Mouse (Mus musculus): ENCODE measurements around the gene Llgl2.
A peak's percentile ranks its signal among the peaks of the same experiment; 100 is the strongest.

The Llgl2 gene

DNA sequence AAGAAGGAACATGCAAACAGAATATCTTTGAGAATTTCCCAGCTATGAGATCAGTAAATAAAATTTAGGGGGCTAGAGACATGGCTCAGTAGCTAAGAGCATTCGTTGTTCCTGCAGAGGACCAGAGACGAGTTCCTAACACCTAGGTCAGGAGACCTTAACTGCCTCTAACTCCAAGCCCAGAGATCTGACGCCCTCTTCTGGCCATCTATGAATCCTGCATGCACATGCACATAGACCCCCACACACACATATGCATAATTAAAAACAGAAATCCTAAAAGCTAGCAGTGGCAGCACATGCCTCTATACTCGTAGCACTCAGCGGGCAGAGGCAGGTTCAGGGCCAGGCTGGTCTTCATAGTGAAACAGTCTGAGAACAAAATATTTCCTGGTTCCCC lies 52.6 kb downstream of the Llgl2 start:
- no peak for DNase-seq (ENCODE audit: low read depth, low spot score)

DNA sequence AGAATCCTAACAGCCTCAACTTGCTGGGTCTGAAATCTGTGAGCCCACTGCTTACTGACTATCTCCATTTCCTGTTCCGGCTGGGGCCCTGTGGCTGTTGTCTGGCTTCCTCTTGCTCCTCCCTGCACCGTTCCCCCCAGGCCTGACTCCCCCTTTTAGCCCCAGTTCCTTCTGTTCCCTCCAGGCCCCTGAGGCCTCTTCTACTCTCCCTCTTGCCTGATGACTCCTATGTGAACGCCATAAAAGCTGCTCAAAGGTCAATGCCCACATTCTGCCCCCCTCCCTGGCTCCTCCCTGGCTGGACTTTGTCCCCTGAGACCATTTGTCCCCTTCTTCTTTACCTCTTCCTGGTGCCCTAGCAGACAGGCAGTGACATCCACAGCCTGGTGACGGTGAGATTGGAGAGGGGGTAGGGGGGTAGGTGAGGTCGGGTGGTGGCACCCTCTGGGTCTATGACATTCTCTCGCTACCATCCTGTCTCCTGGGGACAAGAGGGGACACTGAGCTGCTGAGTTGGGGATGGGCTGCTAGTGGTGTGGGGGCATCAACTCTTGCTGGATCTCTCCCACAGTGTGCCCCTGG lies 53.4 kb downstream of the Llgl2 start:
- no peak for DNase-seq (ENCODE audit: low read depth, low spot score)

DNA sequence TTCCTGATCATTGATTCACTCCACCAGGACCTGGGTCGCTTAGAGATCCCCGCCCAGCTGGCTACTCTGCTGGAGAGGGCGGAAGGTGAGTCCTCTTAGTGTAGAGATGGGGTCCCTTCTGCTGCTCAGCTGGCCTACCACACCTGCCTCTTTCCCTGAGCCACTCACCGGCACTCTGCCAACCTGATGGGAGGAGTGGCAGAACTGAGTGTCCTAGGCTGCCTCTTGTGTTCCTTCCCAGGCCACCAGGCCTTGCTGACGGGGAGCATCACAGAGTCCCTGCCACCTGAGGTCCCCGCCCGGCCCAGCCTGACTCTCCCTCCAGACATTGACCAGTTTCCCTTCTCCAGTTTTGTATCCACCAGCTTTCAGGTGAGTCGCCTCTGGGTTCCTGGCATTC lies 54.2 kb downstream of the Llgl2 start:
- no peak for DNase-seq (ENCODE audit: low read depth, low spot score)

DNA sequence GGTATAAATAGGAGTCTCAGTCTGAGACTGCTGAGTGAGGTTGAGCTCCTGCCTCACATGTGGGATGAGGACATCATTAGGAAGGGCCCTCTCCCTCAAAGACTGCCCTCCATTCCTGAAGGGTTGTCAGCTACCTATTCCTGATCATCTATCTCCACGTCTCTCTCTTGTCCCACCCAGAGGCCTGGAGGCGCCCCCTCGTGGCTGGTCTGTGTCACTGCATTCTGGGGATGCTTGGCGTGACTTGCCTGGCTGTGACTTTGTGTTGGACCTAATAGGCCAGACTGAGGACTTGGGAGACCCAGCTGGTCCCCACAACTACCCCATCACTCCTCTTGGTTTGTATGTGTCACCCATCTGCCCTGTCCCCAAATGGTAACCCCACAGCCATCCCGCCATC lies 57.2 kb downstream of the Llgl2 start:
- DNase-seq (ENCODE audit: low read depth, low spot score), result no peak

DNA sequence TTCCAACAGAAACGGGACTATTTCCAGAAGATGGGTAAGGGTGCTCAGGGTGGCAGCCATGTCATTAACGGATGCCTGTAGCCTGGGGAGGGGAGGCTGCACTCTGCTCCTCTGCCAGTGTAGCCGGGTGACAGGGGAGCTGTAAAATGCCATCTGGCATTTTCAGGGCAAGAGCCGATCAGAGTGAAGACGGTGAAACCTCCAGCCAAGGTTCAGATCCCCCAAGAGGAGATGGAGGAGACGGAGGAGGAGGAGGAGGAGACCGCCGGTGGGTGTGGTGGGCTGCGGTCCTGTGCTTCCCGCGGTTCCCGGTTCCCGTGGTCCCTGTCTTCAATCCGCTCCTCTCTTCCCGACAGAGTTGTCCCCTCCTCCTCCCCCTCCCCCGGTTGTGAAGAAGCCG lies 59.4 kb downstream of the Llgl2 start:
- DNase-seq (ENCODE audit: low read depth, low spot score), result no peak

DNA sequence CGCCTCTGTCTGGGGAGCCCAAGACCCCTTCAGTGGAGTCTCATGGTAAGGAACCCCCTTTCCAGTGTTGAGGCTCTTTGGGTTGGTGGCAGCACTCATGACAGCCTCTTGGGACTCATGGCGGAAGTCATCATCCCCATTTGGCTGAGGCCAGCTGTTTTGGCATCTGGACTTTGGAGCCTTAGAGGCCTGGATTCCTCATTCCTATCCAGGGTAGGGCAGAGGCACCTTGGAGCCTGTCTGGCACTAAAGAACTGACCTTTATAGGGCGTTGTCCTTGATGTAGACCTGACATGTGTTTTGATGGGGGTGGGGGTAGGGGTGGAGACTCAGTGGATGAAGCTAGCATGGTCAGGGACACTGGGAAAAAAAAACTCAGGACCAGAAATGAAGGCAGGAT lies 60.5 kb downstream of the Llgl2 start:
- DNase-seq (ENCODE audit: low read depth, low spot score), result no peak

DNA sequence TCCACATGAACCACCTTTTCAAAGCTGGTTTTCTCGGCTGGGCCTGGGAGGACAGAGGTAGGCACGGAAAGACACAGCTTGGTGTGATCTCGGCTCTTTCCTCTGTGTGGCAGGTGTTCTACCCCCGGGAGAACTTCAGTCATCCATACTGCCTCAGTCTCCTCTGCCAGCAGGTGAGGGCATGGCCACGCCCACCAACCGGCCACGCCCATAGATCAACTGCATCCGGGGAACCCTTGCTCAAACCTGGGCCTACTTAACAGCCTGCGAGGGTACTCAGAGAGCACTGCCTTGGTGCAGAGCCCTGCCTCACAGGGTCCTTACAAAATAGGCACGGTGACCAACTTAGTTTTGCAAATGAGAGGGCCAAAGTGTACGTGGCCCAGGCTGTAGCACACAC lies 61.4 kb downstream of the Llgl2 start:
- DNase-seq (ENCODE audit: low read depth, low spot score), result no peak

DNA sequence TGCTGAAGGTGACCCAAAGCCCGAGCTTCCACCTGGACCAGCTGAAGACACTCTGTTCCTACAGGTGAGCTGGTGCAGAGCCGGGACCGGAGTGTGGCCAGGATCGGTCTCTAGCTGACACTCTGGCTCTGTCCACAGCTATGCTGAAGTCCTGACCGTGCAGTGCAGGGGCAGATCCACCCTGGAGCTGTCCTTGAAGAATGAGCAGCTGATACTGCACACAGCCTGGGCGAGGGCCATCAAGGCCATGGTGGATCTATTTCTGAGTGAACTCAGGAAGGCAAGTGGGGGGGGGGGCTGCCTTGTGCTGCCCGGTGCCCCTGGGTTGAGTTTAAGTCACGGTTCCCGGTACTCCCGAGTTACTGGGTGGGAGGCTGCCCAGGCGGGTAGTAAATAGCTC lies 62.6 kb downstream of the Llgl2 start:
- DNase-seq (ENCODE audit: low read depth, low spot score), result no peak

DNA sequence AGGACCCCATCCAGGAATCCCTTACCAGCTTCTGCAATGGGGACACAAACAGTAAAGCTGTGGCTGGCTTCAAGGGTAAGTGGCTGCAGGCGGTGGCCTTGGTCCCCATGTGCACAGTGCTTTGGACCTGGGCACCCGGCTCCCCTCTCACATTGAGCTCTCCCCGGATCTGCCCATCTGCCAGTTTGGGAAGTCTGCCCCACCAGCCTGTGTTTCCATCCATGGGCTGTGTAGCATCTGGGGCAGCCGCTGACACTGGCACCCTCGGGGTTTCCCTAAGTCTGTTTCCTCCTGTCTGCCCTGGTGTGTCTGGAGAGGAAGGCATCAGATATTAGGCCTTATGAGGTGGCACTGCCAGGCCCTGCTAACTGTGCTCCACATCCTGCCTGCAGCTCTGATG lies 64.2 kb downstream of the Llgl2 start:
- DNase-seq (ENCODE audit: low read depth, low spot score), result no peak

DNA sequence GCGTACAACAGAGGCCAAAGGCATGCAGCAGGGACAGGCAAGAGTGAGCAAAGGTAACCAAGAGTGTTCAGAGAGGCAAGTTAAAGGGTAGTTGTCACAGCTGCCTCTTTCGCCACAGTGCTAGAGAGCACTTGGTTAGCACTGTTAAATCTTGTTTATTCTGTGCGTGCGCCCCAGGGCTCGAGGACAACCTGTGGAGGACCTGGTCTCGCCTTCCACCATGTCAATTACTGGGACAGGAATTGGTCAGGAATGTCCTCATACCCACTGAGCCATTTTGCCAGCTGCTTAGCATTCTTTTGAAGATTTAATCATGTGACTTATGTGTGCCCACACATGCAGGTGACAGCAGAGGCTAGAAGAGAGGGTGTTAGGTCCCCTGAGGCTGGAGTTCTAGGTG lies 65.3 kb downstream of the Llgl2 start:
- no peak for DNase-seq (ENCODE audit: low read depth, low spot score)

DNA sequence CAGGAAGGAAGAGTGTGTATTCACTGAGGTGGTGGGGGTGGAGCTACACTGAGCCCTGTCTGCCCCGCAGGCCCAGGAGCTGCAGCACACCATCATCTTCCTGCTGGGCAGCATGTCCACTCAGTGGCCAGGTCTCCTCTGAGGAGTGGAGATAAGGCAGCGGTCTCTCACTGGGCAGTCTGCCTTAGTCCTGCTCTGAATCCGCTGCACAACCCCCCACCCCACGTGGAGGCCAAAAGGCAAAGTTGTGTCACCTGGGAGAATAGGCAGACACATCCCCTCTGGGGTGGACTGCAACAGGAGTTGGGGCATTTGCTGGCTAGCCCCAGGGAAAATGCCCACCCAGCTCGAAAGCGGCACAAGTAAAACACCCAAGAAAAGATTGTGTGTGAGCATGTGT lies 68.4 kb downstream of the Llgl2 start:
- DNase-seq (ENCODE audit: low read depth, low spot score), result no peak

DNA sequence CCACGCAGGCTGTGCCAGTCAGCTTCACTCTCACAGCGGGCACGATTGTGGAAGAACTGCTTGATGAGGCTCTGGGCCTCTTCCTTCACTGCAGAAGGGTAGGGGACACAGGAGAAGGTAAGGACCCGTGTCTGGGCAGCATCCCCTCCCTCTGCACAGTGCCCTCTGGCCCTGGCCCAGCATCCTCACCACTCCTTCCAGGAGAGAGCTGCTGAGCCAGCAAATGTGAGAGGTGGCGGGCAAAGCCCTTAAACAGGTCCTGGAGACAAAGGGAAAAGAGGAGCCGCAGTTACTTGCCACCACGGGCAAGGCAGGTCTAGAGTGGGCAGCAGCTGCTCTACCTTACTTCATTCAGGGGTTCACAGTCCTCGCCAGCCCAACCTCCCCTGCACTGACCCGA lies 69.2 kb downstream of the Llgl2 start:
- no peak for DNase-seq (ENCODE audit: low read depth, low spot score)

DNA sequence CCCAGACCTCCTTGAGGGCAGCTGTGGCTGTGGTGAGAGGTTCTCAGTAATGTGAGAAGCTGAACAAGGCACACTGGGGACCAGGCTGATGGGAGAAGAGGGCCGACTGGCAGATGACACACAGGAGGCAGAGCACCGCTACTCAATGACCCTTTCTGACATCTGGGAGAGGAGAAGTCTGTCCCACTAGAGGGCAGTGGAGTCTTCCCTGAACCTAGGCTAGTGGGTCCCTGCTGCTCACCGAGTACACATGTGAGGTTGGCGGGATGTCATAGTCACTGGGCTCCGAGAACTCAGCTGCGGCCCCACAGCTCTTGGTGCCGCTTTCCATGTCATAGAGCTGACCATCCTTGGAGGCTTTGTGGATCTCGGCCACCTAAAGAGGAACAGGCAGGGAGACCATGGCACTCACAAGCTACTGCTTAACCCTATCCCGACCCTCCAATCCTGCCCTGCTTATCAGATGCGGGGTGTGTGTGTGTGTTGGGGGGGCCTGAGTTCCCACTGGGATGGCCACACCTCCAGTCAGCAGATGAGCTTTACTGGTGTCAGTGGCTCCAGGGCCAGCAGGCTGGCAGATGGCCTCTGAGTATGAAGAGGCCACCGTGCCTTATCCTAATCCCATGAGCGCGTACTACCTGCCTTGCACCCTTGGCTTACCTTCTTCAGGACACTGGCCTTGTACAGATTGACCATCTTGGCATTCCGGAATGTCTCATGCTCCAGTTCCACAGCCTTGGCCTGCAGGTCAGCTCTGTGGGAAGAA lies 71.1 kb downstream of the Llgl2 start:
- DNase-seq (ENCODE audit: low read depth, low spot score), result no peak

DNA sequence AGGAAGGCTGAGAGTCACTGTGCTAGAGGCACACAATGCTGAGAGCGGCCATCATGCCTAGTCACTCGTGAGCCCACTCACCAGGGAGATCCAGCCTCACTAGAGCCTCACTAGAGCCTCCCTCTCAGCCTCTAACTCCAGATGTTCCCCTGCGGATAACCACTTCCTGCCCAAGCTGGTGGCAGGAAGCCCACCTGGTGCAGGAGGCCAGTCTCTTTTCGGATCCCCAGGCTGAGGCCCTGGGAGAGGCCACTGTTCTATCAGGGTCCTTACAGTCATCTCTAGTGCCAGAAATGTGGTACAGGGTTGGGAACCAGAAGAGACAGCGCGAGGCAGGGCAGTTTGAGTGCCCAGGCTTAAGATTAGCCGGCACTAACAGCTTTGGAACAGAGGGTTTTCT lies 74.6 kb downstream of the Llgl2 start:
- DNase-seq (ENCODE audit: low read depth, low spot score), result no peak

DNA sequence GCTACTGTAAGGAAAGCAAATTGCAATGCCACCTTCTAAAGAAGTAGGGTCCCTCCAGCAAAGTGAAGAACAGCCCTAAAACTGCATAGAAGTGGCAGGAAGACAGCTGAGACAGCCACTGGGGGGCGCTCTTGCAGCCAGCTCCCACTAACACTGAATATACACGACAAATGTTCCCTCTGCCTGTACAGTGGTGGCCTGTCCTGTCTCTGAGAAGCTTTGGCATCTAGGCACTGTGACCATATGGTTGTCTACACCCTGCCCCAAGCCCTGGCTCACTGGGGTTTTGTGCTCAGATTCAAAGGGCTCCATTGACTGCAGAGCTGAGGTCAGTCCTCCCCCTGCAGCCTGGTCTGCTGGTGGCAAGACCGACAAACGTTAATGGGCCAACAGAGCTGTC lies 75.0 kb downstream of the Llgl2 start:
- no peak for DNase-seq (ENCODE audit: low read depth, low spot score)

DNA sequence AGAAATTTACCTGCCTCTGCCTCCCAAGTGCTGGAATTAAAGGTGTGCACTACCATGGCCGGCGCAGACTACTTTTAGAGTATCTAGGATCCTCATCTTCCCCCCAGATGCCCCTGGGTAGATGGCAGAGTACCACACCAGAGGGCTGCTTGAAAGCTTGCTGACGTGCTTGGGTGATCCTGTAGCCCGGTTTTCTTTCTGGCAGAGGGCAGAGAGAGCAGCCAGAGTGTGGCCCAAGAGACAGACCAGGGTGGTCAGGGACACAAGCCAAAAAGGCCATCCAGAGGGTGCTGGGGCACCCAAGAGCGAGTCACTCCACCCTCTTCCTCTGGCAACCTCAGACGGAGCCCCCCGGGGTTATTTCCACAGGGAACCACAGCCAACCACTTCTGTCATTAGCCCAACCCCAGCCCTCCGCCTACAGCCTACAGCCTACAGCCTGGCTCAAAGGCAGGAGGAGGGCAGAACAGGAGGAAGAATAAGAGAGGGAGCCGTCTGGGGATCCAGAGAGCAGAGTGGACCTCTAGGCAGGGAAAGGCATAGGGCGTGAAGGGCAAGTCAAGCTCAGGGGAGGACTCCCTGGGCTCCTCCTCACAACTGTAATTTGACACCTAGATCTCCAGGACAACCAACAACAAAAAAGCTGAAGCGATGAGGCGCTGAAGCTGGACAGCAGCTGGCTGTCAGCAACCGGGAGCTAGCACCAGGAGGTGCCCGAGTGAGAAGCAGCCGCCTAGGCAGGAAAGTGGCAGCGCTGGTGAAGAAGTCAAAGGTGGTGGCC lies 75.8 kb downstream of the Llgl2 start, which contains the start of gene Smim5:
Gene Smim5, plus strand, starts transcription at position 481 of the 781 bp plus-strand sequence.
- peak; percentile 69 for DNase-seq (ENCODE audit: low read depth, low spot score)

DNA sequence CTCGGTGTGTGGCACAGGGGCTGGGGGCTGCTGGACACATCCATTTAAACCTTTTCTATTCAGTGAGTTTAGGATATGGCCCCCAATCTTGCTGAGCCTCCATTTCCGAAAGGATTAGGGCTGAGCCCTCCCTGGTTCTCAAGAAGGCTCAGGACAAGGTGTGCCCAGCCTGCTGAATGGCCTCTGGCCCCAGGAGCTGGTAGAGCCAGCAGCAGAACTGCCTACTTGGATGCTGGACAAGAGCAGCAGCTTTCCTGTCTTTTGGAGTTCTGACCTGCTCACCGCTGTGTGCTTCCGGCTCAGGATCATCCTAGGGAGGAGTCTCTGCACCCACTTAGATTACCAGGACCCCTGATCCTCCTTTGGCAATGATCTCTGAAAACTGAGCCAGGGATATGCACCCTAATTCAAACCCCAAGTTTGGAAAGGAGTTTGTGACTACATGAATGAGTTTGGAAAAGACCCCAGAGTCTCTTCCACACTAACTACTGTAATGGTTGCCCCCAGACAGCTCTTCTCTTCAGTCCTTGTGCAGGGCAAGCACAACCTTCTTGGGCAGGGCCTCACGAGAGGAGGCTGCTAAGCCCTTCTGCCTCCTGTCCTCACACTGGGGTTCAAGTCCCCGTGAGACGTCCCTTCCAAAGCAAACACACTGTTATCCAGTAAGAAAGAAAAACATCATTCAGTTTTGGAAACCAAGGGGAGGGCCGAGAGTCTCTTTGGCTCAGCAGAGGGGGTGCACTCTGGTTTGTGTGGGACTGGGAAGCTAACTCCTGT lies 76.9 kb downstream of the Llgl2 start:
- DNase-seq (ENCODE audit: low read depth, low spot score), result no peak

DNA sequence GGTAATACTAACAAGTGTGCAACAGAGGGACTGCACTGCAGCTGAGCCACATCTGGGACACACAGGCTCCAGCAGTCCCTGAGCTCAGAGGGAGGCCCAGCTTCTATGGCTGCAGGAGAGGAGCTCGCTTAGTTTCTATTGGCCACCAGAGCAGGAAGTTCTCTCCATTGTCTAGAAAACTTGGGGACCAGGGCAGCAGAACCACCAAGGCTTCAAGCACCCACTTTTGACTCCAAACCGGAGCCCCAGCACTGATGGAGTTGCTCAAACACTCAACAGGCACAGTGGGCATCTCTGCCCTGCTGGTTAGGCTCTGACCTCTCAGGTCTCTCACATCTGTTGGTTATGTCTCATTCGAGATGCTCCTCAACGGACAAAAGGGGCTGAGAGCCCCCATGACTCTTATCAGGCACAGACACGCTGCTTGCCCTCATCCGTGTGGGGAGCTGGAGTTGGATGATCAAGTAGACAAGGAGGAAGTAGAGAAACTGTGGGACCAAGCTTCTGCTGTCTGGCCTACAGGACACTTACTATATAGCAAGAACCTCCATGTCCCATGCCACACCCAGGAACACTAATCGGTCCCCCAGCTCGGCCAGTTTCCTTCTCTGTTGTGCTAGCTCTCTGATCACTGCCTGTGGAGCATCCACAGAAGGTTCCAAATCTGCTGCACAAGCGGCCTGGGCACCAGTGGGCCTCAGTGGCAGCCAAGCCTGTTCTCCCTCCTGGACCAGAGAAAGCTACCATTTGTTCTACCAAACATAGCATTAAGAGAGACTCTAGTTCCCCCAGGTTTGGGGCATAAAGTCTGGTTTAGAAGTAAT lies 77.7 kb downstream of the Llgl2 start:
- DNase-seq (ENCODE audit: low read depth, low spot score), result no peak

DNA sequence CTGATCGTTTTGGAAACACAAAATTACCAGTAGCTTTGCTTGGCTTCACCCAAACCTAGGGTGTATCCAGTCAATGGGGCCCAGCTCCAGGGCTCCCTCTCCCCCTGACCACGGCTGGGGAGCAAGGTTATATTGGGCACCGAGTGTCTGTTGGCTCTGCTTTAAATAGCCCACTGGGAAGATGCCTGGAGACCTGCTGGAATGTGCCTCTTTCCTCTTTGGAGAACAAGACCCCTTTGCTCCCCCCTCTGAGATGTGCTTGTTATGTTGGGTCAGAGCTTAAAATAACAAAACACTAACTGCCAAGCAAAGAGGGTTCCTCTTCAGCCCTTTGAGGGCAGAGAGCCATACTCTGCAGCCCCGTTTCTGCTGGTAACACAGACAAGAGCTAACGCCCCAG lies 78.3 kb downstream of the Llgl2 start:
- no peak for DNase-seq (ENCODE audit: low read depth, low spot score)

DNA sequence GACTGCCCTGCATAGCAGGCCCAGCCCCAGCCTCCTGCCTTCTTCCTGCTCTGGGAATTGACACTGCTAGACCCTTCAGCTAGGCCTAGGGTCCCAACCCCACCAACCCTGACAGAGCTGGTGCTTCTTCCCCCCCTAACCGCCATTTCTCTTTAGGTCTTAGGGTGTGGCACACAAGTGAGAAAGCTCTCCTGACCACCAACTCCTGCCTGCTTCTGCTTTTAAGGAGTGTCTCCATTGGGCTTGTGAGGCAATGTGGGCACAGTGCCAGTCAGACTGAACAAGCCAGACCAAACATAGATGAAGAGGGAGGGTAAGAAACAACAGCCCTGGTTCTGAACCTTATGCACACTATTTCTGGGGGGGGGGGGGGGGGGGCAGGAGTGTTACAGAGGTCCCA lies 79.0 kb downstream of the Llgl2 start:
- no peak for DNase-seq (ENCODE audit: low read depth, low spot score)
